Mouse (Mus musculus) stomach, postnatal 0 days (tissue): Measurements from ENCODE around the gene Arfgef2.

ENCODE experiments used
- CTCF ChIP-seq: IDR thresholded peaks from 2 replicates; pipeline ENCODE4 v1.5.1; 2016; ENCODE audit warnings: antibody characterized with exemption, low read depth, mild to moderate bottlenecking, moderate library complexity
- EP300 ChIP-seq: optimal IDR thresholded peaks from 2 replicates; pipeline ENCODE3; 2016; ENCODE audit warnings: antibody characterized with exemption

GRCm38 (mm10) chr2:166906523-166907182, 101.3 kb downstream of the Arfgef2 start:
- no peak for TF ChIP-seq EP300
- no peak for TF ChIP-seq CTCF
